ENCODE assay signal across 31 mouse cellular contexts in the genomic region with DNA sequence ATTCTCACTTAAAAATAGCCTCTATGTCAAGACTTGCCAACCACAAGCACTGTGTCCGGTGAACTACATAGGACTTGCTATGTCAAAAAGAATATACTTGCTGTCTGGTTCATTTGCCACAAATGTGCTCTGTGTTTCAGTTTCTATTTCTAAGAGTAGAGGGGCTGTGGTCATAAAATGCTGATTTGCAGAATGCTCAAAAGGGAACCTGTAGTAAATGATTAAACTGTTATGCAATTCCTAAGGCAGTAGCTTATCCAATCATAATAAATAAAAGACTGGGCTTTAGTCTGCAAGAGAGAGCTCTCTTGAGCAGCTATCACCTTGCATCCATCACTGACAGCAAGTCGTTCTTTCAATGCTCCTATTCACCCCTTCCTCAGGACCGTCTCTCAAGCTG. TPM values are rescaled to one million over a fixed set of nuclear protein-coding genes. Genes with fewer than 3 reads are reported as not detected.
"Had no signal": no experiment of that assay in that cellular context is flagged by ENCODE, and none has a peak within 500 bp of the region (broad histone marks: within the 10 kb centered on the region; RNA-seq: fewer than 3 reads in every experiment).

No protein-coding gene starts in this region.

- H3K4me2 ChIP-seq: heart, embryonic 11.5 days; heart, embryonic 13.5 days; heart, embryonic 15.5 days; hindbrain, embryonic 12.5 days; hindbrain, embryonic 14.5 days; limb, embryonic 12.5 days; liver, embryonic 11.5 days; liver, embryonic 13.5 days; liver, embryonic 15.5 days had no signal

- H3K4me1 ChIP-seq: heart, embryonic 13.5 days; heart, embryonic 15.5 days; hindbrain, embryonic 10.5 days; hindbrain, embryonic 12.5 days; limb, embryonic 10.5 days; limb, embryonic 12.5 days; liver, embryonic 13.5 days; liver, embryonic 15.5 days had no signal

- H3K27ac ChIP-seq: heart, adult 2 months; heart, embryonic 13.5 days; heart, embryonic 15.5 days; hindbrain, embryonic 10.5 days; hindbrain, embryonic 12.5 days; hindbrain, embryonic 14.5 days; kidney, postnatal 0 days; layer of hippocampus, adult 2 months; left cerebral cortex, adult 2 months; limb, embryonic 10.5 days; limb, embryonic 12.5 days; liver, embryonic 13.5 days; liver, embryonic 15.5 days had no signal

- H3K27me3 ChIP-seq: heart, embryonic 13.5 days; heart, embryonic 15.5 days; hindbrain, embryonic 12.5 days; limb, embryonic 12.5 days; liver, embryonic 13.5 days; liver, embryonic 15.5 days had no signal

- ATAC-seq: hindbrain, embryonic 16.5 days; inflammation-experienced regulatory T-cells, adult 6 months; liver, postnatal 0 days had no signal

- H3K9ac ChIP-seq: heart, embryonic 13.5 days; heart, embryonic 15.5 days; hindbrain, embryonic 12.5 days; hindbrain, embryonic 14.5 days; limb, embryonic 12.5 days; liver, embryonic 13.5 days; liver, embryonic 15.5 days; liver, postnatal 0 days had no signal

- DNase-seq: gastrocnemius, postnatal 14 days; gastrocnemius, postnatal 36 days; heart, adult 11 months; heart, adult 2 months; heart, postnatal 14 days; heart, postnatal 36 days; kidney, adult 18-20 months; kidney, postnatal 14 days; kidney, postnatal 4 days; liver; liver, embryonic 13.5 days; liver, postnatal 0 days had no signal

- H3K36me3 ChIP-seq: heart, embryonic 13.5 days; heart, embryonic 15.5 days; hindbrain, embryonic 10.5 days; hindbrain, embryonic 12.5 days; limb, embryonic 10.5 days; limb, embryonic 12.5 days; liver, embryonic 13.5 days; liver, embryonic 15.5 days had no signal

- H3K4me3 ChIP-seq: heart, adult 2 months; heart, embryonic 13.5 days; heart, embryonic 15.5 days; hindbrain, embryonic 10.5 days; hindbrain, embryonic 12.5 days; layer of hippocampus, adult 2 months; left cerebral cortex, adult 2 months; limb, embryonic 10.5 days; limb, embryonic 12.5 days; liver, embryonic 13.5 days; liver, embryonic 15.5 days had no signal

- H3K9me3 ChIP-seq: heart, embryonic 15.5 days; hindbrain, embryonic 10.5 days; limb, embryonic 10.5 days; liver, embryonic 13.5 days; liver, embryonic 15.5 days had no signal

RNA-seq across cellular contexts. Expression of a gene that starts 47.9 kb away (rescaled TPM):
- total RNA-seq: gastrocnemius, adult 18-20 months; gastrocnemius, adult 8-10 months; gastrocnemius, postnatal 14 days; gastrocnemius, postnatal 36 days; heart, adult 2 months; heart, postnatal 14 days; heart, postnatal 36 days had no signal
- polyA plus RNA-seq: gonadal fat pad, adult 2 months; heart, adult 2 months; heart, embryonic 15.5 days; heart, postnatal 0 days; inflammation-experienced regulatory T-cells, adult 6 months; liver, embryonic 11.5 days; liver, embryonic 13.5 days; liver, embryonic 15.5 days; liver, postnatal 0 days had no signal
